Mouse (Mus musculus) G1E (cell line): ENCODE data around the gene Mroh3.

Source experiments
- CTCF ChIP-seq: IDR thresholded peaks from 2 replicates; pipeline ENCODE4 v1.5.1; 2012; ENCODE audit warnings: low read depth, low read length, inconsistent platforms, mixed read lengths
- GATA1 ChIP-seq: IDR thresholded peaks from 2 replicates; pipeline ENCODE4 v1.6.1; 2012; ENCODE audit warnings: borderline replicate concordance, low read length, inconsistent platforms, mixed read lengths
- GATA2 ChIP-seq: IDR thresholded peaks from 2 replicates; pipeline ENCODE4 v1.6.1; 2012; ENCODE audit warnings: low read depth, low read length, inconsistent platforms, borderline replicate concordance
- POLR2AphosphoS5 ChIP-seq: IDR thresholded peaks from 2 replicates; pipeline ENCODE4 v1.6.1; 2012; ENCODE audit warnings: low read depth, low read length, inconsistent platforms; ENCODE audit not compliant: insufficient replicate concordance
- TAL1 ChIP-seq: conservative IDR thresholded peaks from 2 replicates; pipeline ENCODE4 v1.6.1; 2012; ENCODE audit warnings: low read depth, low read length, inconsistent platforms, mixed read lengths

DNA sequence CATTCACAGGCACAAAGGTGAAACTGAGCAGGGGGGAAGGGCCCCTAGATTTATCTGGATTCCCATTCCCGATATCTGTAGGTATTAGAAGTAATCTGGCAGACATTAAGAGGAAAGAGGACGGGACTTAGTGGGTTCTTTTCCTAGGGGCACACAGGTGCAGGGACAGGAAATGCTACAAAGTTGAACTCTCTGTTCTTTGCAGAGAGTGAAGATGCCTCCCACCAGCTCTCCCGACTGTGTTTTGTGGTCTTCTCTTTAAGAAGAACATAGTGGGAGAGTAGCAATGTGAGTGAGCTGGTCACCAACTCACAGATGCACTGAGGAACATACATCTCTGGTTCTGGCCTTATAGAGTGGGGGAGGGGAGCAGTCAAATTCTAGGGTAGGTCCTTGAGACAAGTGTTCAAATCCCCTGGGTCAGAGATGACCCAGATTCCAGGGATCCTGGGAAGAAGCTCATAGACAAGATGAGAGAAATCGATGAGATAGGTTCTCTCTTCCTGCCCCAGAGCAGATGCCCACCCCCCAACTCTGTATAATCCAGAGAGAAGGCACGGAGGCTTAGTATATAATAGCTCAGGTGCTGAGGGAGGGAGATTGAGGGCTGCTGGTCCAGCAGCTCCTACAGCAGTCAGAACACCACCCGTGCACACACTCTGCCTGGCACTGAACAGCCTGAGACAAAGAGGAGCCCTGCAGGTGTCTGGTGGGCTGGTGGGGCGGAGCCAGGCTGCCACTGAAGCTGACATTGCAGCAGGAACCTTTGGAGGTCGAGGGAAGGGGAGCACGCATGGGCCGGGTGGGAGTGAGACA, 80.0 kb downstream of the Mroh3 start:
- TF ChIP-seq POLR2AphosphoS5 (no peak), CTCF (no peak), GATA1 (no peak), TAL1 (no peak), GATA2 (no peak)
